Mouse (Mus musculus) liver, adult 2 months (tissue): ENCODE results near the gene Pla2g2c.

Source experiments
- CTCF ChIP-seq: fragments of 200-500 bp; IDR thresholded peaks from 2 replicates; pipeline ENCODE4 v1.5.1; 2011; ENCODE audit warnings: low read depth, low read length, control low read depth
- POLR2A ChIP-seq: fragments of 200-500 bp; IDR thresholded peaks from 2 replicates; pipeline ENCODE4 v1.6.1; 2011; ENCODE audit warnings: low read length, control low read depth; ENCODE audit not compliant: insufficient read depth; ENCODE audit errors: extremely low read depth

- TF ChIP-seq CTCF (0 out of 2 replicates have a peak, but pooled peaks have one; percentile 6), POLR2A (no peak)
Measured at GRCm38 (mm10) chr4:138785721-138786120, 61.1 kb downstream of the Pla2g2c start.
